Mouse (Mus musculus) adrenal gland, postnatal 10 days (tissue): ENCODE data around the gene Kcna5. TPM values are rescaled to one million over a fixed set of nuclear protein-coding genes. Genes with fewer than 3 reads are reported as not detected.
A peak's percentile ranks its signal among the peaks of the same experiment; 100 is the strongest.

Experiments
- DNase-seq: peaks from one replicate; pipeline ENCODE4 v3.0.0; 2021; ENCODE audit warnings: mixed read lengths
- long read RNA-seq, 2 experiments: library from polyadenylated mRNA; stranded (forward); transcript quantifications; one replicate each; pipeline ENCODE4 v2.0.0; 2021
- total RNA-seq, 2 experiments: library from RNA; stranded (reverse); gene quantifications; 2 replicates each; pipeline ENCODE4 v1.2.3; 2021

Kcna5 gene
- total RNA-seq = 10 to 100 TPM in 1 of 2 experiments, 1 to 10 TPM in 1; 5.1 to 10.1 TPM
- long read RNA-seq, experiment 1, transcript Kcna5-201 (1 exons, 2,862 nt) = major isoform, 24 of 25 reads
- long read RNA-seq, experiment 1, partial matches to known transcripts = 0 of 25 reads
- long read RNA-seq, experiment 1, other reads (novel, unspliced or antisense) = 1 of 25 reads
- long read RNA-seq, experiment 2, transcript Kcna5-201 (1 exons, 2,862 nt) = major isoform, 8 of 8 reads
- long read RNA-seq, experiment 2, partial matches to known transcripts = 0 of 8 reads
- long read RNA-seq, experiment 2, other reads (novel, unspliced or antisense) = 0 of 8 reads

GRCm38 (mm10) chr6:126535208-126535910 is at the start of gene Kcna5:
Gene Kcna5 (minus strand): TSS chr6:126535412.
- DNase-seq = peak; percentile 23

DNA sequence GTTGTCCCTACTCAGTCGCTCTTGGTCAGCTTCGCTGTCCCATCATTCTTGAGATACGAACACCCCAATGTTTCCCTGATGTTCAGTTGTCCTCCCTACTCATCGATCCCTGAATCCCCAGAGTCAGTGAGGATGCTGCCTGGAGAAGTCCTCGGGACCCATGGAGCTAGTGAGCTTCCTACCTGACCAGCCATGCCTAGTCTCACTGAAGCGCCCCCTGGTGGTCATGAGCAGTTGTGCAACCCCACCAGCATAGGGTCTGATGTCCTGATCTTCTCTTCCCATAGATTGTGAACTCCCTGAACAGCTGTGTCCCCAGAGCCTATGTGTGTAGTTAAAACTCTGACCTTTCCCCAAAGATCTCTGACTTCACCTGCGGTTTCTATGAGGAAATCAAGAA is 47.9 kb upstream of the Kcna5 start:
- peak; percentile 64 for DNase-seq

DNA sequence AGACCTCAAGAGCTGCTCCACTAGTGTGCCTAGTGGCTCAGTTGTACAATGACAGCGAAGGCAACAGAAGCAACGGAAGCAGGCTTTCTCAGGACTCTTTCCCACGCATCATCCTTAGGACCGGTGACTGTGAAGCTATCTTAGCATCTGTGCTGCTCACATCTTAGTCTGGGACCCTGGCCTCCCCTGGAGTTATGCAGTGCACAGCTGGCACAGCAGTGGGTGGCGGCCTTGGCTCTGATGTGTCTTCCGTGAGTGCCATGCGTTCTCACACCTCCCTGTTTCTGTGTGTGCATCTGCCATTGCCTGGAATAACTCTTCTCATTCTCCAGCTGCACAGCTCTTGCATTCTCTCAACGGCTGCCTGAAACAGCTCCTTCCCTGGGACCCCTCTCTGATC is 46.4 kb upstream of the Kcna5 start:
- no peak for DNase-seq

DNA sequence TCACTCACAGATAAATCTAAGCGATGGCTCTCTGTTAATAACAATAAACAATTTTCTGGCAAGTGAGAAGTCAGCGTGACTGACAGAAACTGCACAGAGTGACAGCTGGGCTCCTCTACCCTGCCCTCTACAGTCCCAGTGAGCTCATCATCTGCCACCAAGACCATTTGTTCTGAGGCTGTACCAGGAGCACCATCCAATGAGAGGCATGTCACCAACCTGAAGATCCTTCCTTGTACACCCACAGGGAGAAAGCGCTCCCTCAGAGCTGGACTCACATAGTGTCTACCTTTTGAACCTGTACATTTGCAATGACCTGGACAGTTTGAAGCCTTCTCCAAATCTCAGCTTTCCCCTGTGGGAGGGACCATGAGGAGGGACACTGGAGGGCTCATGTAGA is 45.4 kb upstream of the Kcna5 start:
- no peak for DNase-seq

DNA sequence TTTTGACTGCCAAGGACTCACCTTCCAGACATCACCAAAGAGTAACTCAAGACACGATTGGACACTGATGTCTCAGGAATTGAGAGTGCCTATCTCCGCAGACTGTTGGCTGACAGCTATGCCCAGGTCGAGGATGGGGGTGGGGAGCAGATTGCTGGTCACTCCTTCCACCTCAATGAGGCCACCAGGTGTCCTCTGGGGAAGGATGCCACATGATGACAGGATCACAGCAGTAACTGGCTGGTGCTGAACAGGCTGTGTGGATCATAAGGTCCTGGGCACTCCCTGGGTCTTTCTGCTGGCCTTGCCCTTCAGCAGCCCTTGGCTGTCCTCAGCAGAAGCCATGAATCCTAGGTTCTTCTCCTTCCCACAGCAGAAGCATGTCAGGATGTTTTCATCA is 42.2 kb upstream of the Kcna5 start:
- DNase-seq = no peak

- no peak for DNase-seq
Observed at GRCm38 (mm10) chr6:126576566-126576965, 41.4 kb upstream of the Kcna5 start.

GRCm38 (mm10) chr6:126574778-126575177 is 39.6 kb upstream of the Kcna5 start:
- no peak for DNase-seq

GRCm38 (mm10) chr6:126573021-126573420 is 37.8 kb upstream of the Kcna5 start:
- DNase-seq = no peak

- DNase-seq = peak; percentile 10
Observed at GRCm38 (mm10) chr6:126569809-126570208, 34.6 kb upstream of the Kcna5 start.

DNA sequence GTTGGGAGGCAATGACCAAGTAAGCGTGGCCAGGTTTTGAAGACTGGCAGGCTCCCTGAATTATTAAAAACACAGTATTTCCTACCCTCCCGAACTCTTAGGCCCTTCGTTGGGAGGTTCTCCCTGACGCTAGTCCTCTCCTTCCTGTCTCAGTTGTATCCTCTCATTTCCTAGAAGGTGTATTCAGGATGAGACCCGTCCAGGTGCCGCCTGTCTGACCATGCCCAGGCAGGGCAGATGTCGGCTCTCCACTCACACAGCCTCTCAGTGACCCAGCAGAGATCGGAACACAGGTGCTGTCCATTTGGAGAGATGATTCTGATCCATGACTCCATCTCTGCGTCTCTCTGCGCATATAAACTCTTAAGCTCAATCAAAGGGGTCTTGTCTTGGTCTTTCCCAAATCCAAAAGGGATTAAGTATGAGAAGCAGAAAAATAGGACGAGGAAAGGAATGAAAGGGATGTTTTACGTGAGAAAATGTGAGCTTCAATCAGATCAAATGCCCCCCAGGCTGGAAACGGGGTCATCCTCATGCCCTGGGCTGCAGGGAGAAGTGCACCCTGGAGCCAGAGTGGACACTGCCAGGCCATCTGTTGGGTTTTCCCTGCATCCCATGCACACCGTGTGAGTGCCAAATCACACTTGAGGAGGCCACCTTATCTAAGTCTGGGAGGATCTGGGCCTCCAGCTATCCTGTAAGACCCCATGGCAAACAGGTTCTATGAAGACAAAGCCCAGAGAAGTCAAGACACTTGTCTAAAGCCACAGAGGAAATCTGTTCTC is 33.0 kb upstream of the Kcna5 start:
- DNase-seq = no peak

- no peak for DNase-seq
Observed at GRCm38 (mm10) chr6:126567326-126567725, 32.1 kb upstream of the Kcna5 start.

- no peak for DNase-seq
Observed at GRCm38 (mm10) chr6:126564376-126564775, 29.2 kb upstream of the Kcna5 start.

DNA sequence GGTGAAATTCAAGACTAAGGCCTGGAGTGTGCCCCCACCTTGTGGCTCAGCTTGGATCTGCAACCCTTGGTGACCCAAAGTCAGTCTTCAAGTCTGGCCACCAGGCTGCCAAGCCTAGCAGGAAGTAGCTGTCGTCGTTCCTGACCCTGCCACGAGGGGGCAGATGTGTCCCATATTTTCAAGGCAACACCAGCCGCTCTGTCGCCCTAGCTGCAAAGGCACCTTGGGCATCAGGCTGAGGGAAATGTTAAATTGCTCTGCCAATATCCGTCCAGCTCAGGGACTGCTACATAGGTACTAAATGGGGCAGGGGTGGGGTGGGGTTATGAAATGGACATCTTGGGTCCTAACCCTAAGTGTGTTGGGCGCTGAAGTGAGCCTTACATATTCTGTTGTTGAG is 28.7 kb upstream of the Kcna5 start:
- DNase-seq = peak; percentile 89

DNA sequence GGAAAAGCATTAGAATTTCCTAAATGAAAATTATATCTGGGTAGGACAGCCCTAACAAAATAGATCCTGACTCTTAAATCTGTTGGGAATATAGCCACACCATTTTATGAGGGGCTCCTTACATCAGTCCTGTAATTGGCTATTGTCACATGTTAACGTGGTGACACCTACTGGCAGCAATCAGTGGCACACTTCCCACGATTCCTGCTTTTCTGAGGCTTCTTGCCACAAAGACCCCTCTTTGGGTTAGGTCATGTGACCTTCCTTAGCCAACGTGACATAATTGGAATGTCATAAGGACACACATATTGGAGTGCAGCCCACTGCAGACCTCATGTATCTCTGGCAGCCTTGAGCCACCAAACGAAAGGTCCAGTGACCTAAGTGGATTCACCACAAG is 26.5 kb upstream of the Kcna5 start:
- DNase-seq = no peak

- no peak for DNase-seq
Observed at GRCm38 (mm10) chr6:126560696-126561095, 25.5 kb upstream of the Kcna5 start.

DNA sequence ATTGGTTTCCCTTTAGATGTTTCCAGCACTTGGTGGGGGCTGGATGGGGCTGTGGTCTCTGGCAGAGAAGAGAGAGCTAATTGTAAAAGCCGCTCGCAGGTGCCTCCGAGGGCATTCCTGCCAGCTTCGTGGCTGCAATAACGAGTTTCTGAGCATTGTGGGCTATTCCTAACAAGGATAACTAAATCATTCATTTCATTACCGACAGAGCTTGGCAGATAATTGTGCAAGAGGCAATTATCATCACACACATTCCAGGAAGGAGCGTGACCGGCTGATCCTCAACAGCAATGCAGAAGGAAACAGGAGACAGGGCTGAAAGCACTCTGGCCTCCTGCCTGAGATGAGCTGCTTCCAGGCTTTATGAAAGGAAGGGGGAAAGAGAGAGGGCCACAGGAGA is 24.8 kb upstream of the Kcna5 start:
- no peak for DNase-seq

DNA sequence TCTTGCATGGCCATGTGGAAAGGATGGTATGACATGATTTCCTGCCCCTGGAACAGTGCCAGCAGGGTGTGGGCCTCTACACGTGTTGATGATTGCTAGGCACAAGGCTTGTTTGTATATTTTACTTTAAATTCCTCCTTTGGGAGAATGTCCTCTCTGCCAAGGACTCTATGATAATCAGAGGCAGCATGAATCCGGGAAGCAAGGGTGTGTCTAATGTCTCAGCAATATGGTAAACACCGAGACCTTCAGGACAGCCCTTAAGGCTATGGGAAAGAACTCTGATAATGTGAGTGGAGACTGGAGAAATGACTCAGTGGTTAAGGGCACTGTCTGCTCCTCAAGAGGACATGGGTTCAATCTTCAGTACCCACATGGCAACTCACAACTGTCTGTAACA is 23.1 kb upstream of the Kcna5 start:
- no peak for DNase-seq

DNA sequence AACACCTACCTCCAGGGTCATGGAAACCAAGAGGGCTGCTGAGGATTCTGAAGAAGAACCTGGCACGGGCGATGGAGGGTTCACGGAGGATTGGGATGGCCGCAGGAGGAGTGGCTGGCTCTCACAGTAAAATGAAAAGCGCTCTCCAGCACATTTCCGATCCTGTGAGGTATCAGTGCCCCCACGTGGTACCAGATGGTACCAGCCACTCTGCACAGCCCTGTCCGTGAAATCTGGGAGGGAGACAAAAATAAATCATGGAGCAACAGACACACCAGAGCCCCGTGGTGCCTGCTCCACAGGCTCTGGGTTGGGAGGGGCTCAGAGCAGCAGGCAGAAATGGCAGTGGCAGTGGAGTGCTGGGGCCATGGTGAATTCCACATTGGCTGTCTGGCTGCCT is 18.6 kb upstream of the Kcna5 start:
- peak; percentile 34 for DNase-seq

DNA sequence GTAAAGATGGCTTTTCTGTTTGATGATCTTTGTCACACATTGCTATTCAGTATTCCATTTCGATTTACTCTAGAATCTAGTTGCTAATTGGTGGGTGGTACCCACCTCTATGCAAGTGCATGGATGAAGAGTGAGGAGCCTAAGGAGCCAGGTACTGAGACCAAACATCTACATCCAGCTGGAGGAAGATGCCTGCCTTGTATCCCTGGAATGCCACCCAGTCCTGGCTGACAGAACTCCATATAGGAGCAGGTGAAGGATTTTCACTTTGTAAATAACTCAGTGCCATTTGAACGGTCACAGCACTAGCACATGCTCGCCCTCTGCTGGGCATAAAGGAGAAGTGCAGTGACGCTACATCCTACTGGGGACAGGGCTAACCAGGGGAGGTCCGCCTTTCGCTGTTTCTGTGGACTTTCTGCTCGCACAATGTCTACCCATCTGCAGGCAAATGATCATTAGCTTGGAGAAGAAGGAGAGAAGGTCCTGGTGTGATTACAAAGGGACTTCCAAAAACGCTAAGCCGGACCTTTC is 16.7 kb upstream of the Kcna5 start:
- peak; percentile 47 for DNase-seq

- no peak for DNase-seq
Observed at GRCm38 (mm10) chr6:126544107-126545036, 9.2 kb upstream of the Kcna5 start.

- DNase-seq = no peak
Observed at GRCm38 (mm10) chr6:126542724-126543123, 7.5 kb upstream of the Kcna5 start.

- DNase-seq = no peak
Observed at GRCm38 (mm10) chr6:126537512-126537911, 2.3 kb upstream of the Kcna5 start.
